Mouse (Mus musculus) skeletal muscle tissue, adult 2 months (tissue): ENCODE measurements around the gene Gm20888.
"Not testable (repeated sequence)": the region's sequence is repeated elsewhere in the genome, so short reads cannot be mapped to it uniquely, and the experiment has no call there.

Experiments
- DNase-seq: peaks from one replicate; pipeline ENCODE4 v3.0.0-alpha.2; 2012; ENCODE audit warnings: low read depth, low spot score

The Gm20888 gene

GRCm38 (mm10) chrY:70441582-70441981 is at the start of gene Gm20888:
Gm20888 (plus strand) TSS chrY:70441882.
- DNase-seq, result not testable (repeated sequence)
